Mouse (Mus musculus) cortical plate, adult 2 months (tissue): ENCODE data around the gene Adcy4. TPM values are rescaled to one million over a fixed set of nuclear protein-coding genes. Genes with fewer than 3 reads are reported as not detected.
A peak's percentile ranks its signal among the peaks of the same experiment; 100 is the strongest.

Source experiments
- H3K27ac ChIP-seq: fragments of 200-500 bp; 2 replicates; pipeline ENCODE4 v1.5.1; 2012; ENCODE audit warnings: low read length, control low read depth, inconsistent platforms; ENCODE audit not compliant: insufficient read depth
- H3K4me1 ChIP-seq: fragments of 200-500 bp; 2 replicates; pipeline ENCODE4 v1.6.1; 2011; ENCODE audit warnings: low read length; ENCODE audit not compliant: control insufficient read depth, insufficient read depth
- H3K4me3 ChIP-seq: fragments of 200-500 bp; 2 replicates; pipeline ENCODE4 v1.5.1; 2011; ENCODE audit warnings: mild to moderate bottlenecking, low read length, control low read depth; ENCODE audit not compliant: insufficient read depth
- CTCF ChIP-seq: fragments of 200-500 bp; IDR thresholded peaks from 2 replicates; pipeline ENCODE4 v1.5.1; 2011; ENCODE audit warnings: mild to moderate bottlenecking, control low read depth, low read length; ENCODE audit not compliant: insufficient read depth; ENCODE audit errors: extremely low read depth
- POLR2A ChIP-seq: fragments of 200-500 bp; IDR thresholded peaks from 2 replicates; pipeline ENCODE4 v1.6.1; 2011; ENCODE audit warnings: mild to moderate bottlenecking, low read length, control low read depth; ENCODE audit not compliant: insufficient read depth; ENCODE audit errors: extremely low read depth
- polyA plus RNA-seq: library from polyadenylated mRNA; depleted of rRNA; stranded (reverse); fragments of >200 nt; gene quantifications from 2 replicates; pipeline ENCODE4 v1.2.3, GENCODE M21; 2012; rRNA removed

The Adcy4 gene
- 3.4 and 4.4 TPM in 2 replicates for polyA plus RNA-seq

DNA sequence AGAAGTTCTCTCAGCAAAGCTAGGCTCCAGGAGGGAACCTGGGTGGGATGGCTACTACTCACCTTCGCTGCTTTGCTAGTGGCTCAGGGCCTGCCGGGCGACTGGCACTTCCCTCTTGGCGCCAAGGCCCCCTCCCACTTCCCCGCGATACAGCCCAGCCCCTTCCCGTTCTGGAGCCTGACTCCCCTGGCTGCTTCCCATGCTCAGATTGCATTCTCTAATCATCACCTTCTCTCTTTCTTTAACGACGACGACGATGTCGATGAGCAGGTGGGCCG lies at the start of gene Adcy4:
Adcy4 (minus strand) TSS at position 138 of the 278 bp plus-strand sequence.
- no peak for TF ChIP-seq POLR2A
- TF ChIP-seq CTCF = no peak
- Histone ChIP-seq H3K27ac (peak within 1 kb of the TSS; percentile 44; the same call in 1 of the 2 replicates), H3K4me3 (peak within 1 kb of the TSS; percentile 9), H3K4me1 (no peaks in the 10 kb centered on the region)

DNA sequence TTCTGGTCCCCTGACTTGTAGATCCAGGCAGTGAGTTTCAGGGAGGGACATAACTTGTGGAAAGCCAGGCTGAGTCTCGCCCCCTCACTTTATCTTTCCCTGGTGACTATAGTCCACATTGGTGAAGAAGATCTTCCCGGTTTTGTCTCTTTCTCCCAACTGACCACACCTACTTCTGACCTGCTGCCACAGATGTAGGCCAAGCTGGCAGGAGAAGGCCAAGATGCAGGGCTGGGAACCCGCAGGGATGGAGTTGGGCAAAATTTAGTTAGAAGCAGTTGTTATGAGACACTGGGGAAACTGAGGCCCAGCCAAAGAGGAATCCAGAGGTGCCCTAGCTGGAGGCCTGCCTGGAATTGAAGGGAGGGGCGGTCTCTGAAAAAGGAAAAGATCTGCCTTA lies 49.2 kb upstream of the Adcy4 start:
- Histone ChIP-seq H3K4me1 (no peaks in the 10 kb centered on the region), H3K27ac (no peak overlapping the region), H3K4me3 (no peak overlapping the region)
- no peak for TF ChIP-seq POLR2A
- TF ChIP-seq CTCF = no peak

GRCm38 (mm10) chr14:55830331-55830730 lies 46.4 kb upstream of the Adcy4 start:
- Histone ChIP-seq H3K4me1 (no peaks in the 10 kb centered on the region), H3K4me3 (no peak overlapping the region), H3K27ac (no peak overlapping the region)
- TF ChIP-seq POLR2A = no peak
- no peak for TF ChIP-seq CTCF

GRCm38 (mm10) chr14:55829854-55830253 lies 46.0 kb upstream of the Adcy4 start:
- no peak for TF ChIP-seq POLR2A
- no peak for TF ChIP-seq CTCF
- Histone ChIP-seq H3K4me1 (no peaks in the 10 kb centered on the region), H3K4me3 (no peak overlapping the region)

DNA sequence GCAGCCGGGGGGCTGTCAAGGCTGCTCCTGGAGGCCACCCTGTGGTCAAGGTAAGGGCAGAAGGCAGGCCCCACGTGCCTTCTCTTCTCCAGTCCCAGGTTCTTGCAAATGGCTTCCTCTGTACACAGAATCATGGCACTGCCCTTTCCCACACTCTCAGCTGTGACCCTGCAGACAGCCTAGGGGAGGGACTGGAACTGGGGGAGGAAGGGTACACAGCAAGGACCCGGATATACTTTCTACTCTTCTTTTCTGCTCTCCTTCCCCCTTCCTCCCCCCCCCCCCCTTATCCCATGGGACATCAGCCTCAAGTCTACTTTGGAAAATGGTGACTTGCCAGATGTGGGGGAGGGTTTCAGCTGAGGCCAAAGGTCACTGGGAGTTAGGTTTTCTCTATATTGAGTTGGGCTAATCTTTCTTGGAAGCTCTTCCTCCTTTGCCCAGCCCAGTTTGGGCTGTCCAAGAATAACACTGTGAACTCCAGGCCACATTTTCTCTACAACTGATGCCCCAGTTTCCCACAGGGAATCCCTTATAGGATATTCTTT lies 44.9 kb upstream of the Adcy4 start:
- H3K4me3 ChIP-seq = no peak overlapping the region
- no peak overlapping the region for H3K27ac ChIP-seq
- H3K4me1 ChIP-seq = no peaks in the 10 kb centered on the region
- TF ChIP-seq POLR2A (no peak), CTCF (no peak)

More at GRCm38 (mm10) chr14:55829854-55830253, 46.0 kb upstream of the Adcy4 start:
- no peak overlapping the region for H3K27ac ChIP-seq

DNA sequence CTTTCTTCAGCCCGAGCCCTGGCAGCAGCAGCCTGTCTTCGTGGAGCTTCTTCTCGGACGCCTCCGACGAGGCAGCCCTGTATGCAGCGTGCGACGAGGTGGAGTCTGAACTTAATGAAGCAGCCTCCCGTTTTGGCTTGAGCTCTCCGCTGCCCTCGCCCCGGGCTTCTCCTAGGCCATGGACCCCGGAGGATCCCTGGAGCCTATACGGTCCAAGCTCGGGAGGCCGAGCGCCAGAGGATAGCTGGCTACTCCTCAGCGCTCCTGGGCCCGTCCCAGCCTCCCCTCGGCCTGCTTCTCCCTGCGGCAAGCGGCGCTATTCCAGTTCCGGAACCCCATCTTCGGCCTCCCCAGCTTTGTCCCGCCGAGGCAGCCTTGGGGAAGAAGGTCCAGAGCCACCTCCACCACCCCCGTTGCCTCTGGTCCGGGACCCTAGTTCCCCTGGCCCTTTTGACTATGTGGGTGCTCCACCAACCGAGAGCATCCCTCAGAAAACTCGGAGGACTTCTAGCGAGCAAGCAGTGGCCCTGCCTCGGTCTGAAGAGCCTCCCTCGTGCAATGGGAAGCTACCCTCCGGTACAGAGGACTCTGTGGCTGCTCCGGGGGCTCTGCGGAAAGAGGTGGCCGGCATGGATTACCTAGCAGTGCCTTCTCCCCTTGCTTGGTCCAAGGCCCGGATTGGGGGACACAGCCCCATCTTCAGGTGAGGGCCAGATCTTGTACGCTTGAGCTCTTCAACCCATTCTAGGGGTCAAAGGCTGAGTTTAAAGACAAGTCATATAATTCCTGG lies 42.9 kb upstream of the Adcy4 start:
- H3K4me3 ChIP-seq = no peak overlapping the region

GRCm38 (mm10) chr14:55826142-55826541 lies 42.2 kb upstream of the Adcy4 start:
- Histone ChIP-seq H3K4me3 (no peak overlapping the region), H3K4me1 (no peaks in the 10 kb centered on the region), H3K27ac (no peak overlapping the region)
- TF ChIP-seq CTCF = no peak
- TF ChIP-seq POLR2A = no peak

More for the DNA sequence above, 42.9 kb upstream of the Adcy4 start:
- TF ChIP-seq CTCF = no peak
- no peak for TF ChIP-seq POLR2A
- no peaks in the 10 kb centered on the region for H3K4me1 ChIP-seq
- no peak overlapping the region for H3K27ac ChIP-seq

DNA sequence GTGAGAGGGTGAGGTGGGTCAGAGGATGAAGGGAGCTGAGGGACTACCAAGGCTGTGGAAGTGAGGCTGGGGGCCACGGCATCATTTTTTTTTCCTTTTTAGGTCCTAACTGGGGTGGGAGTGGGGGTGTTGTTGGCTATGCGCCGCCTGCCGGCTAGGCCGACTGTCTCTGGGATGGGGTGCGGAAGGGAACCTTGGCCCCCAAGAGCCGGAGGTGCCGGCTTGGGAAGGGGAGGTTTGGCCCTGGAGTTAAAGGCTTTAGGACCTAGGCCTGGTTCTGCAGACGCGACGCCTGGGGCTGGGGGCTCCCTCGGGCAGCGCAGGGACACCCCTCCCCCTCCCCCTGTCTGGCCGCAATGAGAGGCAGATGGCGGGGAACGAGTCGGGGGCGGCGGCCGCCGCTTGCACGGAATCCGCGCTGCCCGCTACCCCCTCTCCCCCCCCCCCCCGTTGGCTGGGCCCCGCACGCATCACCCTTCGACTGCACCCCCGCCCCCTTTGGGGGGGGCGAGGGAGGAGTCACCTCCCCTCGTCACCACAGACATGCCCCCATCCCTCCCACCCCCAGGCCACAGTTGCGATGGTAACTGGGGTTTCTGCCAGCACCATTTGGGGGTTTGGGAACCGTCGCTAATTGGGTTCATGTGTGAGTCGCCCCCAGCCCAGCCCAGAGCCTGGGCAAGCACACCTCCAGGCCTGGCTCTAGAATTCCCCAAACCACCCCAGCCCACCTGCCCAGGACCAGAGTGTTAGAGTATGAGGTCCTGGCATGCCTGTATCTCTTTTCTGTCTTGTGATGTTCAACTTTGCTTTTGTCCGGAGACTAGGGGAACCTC lies 41.5 kb upstream of the Adcy4 start:
- Histone ChIP-seq H3K27ac (no peak overlapping the region), H3K4me3 (peak overlapping the region; percentile 12; the same call in 1 of the 2 replicates), H3K4me1 (no peaks in the 10 kb centered on the region)
- TF ChIP-seq POLR2A (no peak), CTCF (no peak)

DNA sequence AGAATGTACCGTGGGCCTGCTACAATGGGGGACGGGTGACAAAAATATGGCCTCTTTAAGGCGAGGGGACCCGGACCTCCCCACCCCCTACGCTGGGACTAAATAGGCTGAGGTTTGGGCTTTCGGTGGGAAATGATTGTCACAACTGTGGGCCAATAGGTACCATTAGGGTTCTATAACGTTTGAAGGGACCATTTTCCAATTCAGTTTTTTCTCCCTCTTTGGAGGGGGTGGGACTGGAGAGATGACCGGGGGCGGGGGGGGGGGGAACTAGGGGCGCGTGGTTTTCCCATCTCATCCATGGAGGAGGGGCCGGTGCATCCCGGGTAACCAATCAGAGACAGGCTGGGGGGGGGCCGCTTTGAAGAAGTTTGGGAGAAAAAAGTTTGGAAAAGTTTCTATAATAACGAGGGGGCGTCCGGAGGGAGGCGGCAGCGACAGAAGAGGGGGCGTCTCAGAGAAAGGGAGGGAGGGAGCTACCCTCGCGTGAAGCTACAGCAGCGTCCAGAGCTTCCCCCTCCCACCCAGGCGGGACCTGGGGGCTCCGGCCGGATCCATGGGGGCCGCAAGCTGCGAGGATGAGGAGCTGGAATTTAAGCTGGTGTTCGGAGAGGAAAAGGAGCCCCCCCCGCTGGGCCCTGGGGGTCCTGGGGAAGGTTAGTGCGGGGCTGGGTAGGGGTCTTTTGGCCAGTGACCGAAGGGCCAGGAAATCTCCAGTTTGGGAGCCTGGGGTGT lies 40.8 kb upstream of the Adcy4 start:
- no peak overlapping the region for H3K27ac ChIP-seq
- no peaks in the 10 kb centered on the region for H3K4me1 ChIP-seq
- TF ChIP-seq POLR2A (no peak), CTCF (no peak)
- peak overlapping the region; percentile 12; the same call in 1 of the 2 replicates for H3K4me3 ChIP-seq
